Mouse (Mus musculus): Measurements from ENCODE around the gene Mfge8.
A peak's percentile ranks its signal among the peaks of the same experiment; 100 is the strongest.

Mfge8 gene

DNA sequence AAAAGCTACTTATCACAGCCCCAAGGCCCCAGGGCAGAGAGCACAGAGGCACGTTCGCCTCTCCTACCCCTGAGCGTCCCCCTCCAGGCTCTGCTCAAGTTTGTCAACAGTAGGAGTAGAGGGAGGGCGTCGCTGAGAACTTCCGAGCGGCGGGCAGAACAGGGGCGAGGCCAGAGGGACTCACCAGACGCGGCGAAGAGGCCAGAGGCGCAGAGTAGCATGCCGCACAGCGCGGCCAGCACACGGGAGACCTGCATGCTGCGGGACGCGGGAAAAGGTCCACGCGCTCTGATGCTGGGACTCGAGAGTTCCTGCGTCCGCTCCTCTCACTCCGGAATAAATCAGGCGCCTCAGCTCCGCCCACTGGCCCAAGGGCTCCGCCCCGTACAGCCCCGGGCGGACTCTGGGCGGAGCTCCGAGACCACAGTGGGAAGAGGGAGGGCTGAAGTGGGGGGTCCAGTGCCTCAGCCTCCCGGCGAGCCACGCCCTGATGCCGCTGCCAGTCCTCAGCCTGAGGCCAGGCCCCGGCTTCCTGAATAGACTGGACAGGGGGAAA, at the start of gene Mfge8:
Gene Mfge8, minus strand, starts transcription at position 350 of the 556 bp plus-strand sequence.
- DNase-seq = peak; percentile 40 to 52

DNA sequence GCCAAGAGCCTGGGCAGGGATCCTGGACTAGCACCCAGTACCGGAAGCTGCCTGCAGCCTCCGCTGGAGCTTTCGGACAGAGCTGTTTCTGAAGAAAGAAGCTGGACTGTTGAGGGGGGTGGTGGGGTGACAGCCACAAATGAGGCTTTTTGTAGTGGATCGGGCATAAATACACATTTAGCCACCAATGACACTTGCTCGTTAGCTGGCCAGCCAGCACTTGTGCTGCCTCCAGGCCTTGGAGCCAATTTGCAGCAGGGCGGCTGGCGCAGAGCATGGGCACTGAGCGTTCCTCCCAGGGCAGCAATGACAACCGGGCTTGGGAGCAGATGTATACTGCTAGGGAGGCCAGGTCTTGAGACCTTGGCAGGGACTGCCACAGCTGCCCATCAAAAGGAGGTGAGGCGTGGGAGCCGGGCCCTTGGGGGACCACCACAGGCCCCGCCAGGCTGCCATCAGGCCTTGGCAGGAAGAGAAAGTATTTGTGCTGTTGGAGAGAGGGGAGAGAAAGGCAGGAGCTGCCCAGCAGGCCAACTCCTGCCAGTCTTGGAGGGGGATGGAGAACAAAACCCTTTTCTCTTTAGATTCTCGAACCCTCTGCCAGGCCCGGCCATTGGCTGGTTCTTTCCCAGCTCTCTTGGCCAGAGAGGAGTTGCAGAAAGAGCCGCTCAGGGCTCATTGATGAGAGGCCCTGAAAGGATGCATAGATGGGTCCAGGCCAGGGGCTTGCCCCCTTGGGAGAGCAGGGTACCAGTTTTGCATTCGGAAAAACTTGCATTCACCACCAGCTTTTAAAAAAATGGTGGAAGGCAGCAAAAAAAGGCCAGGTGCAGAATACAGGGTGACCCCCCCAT, 45.9 kb upstream of the Mfge8 start:
- DNase-seq = peak; percentile 58 to 59

DNA sequence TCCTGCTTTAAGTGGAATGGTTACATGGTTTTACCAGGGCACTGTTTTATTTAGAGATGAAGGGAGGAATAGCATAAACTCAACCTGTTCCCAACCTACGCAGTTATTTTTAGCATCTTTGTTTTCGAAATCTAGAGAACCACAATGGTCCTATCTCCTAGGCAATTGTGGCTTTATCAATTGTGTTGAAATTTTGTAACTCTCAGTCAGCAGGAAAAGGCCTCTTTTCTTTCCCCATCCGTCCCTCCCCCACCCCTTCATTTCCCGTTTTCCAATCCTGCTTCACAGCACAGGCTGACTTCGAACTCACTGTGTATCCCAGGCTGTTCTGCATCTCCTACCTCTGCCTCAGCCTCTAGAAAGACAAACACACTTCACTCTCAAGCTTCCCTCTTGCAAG, 45.1 kb upstream of the Mfge8 start:
- no peak for DNase-seq

DNA sequence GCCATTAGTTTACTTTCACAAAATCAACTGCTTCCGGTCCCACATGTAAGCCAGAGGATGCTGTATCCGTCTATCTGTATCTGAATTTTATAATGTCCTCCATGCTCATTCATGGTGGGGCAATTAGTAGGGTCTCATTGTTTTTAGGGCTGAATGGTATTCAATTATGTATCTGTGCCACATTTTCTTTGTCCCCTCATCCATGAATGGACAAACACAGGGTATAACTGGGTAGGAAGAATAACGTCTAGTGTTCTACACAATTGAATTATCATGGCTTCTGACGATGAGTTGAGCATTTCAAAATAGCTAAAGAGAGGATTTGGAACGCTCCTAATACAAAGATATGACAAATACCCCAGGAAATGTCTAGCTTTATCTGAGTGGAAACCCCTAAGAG, 42.6 kb upstream of the Mfge8 start:
- DNase-seq = no peak

DNA sequence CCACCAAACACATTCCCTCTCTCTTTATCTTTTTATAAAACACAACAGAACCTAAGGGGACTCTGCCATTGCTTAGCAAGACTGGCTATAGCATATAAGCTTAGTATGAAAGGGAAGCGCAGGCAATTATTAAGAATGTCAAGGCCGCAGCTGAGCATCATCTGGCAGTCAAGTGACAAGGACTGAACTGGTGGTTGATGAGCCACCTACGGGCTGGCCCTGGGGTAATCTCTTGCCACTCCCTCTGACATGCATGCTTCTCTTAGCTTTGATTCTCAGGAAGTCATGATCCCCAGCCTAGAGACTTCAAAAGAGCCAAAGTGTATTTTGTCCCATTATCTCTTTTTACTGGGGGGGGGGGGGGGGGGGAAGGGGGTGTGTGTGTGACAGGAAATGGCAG, 41.7 kb upstream of the Mfge8 start:
- DNase-seq = no peak

DNA sequence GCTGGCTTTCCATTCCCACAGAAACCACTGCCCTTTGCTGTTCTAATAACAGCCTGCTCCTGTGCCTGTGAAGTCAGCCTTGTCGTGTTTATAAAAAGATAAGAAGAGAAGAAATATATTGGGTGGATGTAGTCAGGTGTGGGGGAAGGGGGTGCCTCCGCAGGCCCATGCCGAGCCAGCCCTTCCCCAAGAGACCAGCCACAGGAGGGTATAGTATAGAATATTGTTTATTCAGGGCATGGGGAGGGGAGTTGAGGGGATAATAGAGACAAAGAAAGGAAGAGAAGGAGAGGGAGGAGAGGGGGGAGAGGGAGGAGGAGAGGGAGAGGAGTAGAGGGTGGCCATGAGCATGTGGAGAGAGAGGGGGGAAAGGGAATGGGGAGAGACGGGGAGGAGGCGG, 40.4 kb upstream of the Mfge8 start:
- DNase-seq = no peak

DNA sequence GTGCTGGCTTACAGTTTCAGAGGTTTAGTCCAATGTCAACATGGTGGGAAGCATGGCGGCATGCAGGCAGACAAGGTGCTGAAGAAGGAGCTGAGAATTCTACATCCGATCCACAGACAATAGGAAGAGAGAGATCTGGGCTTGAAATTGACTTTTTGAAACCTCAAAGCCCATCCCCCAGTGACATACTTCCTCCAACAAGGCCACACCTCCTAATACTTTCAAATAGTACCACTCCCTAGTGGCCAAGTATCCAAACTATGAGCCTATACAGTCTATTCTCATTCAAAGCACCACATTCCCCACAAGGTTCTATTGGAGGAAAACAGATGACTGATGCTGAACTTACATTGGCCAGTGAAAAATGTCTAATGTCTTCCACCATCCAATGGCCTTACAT, 38.7 kb upstream of the Mfge8 start:
- DNase-seq = no peak

DNA sequence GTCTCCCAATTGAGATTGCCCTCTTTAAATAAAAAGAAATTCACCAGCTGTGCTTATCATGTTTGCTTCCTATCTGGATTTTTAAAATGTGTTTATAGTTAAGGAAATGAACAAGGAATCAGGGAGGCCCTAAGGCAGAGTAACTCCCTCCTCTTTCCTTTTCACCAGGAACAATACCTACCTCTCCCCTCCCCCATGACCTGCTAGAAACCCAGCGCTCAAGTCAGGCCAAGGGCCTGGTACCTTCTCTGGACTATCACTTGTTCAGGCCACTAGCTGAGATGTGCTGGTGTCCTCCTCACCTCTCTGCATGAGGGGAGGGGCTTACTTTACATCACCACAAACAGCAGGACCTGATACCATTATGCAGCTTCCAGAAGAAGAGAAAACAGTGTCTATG, 34.6 kb upstream of the Mfge8 start:
- no peak for DNase-seq

DNA sequence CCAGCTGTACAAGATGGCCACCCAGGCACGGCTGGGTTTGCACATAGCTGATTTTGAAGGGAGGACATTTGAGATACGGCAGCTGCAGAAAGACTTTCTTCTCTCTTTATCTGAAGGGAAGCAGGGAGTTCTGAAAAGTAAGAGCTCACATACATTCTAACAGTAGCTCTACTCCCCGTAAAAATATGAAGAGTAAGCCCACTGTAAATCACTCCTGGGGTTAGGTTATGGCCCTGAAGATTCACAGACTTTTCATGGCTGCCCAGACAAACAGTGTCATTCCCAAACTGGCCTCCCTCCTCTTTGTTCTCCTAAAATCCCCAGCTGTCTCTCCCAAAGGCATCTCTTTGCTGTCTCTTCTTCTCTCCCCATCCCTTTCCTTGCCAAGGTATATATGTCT, 24.9 kb upstream of the Mfge8 start:
- DNase-seq = no peak

DNA sequence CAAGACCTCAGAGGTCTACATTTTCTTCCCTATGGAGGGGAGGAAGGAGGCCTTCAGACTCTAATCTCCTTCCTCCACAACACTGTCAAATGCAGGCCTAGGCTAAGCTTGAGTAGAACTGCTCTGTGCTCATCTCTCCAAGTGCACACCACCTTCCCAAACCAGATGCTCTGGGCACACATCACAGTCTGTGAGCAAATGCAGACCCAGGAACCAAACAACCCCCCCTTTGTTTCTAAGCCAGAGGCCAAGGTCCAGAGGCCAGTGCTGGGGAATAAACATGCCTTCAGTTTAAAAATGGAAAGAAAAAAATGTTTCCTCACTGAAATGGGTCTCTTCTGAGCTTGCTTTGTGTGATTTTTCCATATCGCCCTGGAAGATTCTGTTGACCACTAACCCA, 22.9 kb upstream of the Mfge8 start:
- DNase-seq = no peak

DNA sequence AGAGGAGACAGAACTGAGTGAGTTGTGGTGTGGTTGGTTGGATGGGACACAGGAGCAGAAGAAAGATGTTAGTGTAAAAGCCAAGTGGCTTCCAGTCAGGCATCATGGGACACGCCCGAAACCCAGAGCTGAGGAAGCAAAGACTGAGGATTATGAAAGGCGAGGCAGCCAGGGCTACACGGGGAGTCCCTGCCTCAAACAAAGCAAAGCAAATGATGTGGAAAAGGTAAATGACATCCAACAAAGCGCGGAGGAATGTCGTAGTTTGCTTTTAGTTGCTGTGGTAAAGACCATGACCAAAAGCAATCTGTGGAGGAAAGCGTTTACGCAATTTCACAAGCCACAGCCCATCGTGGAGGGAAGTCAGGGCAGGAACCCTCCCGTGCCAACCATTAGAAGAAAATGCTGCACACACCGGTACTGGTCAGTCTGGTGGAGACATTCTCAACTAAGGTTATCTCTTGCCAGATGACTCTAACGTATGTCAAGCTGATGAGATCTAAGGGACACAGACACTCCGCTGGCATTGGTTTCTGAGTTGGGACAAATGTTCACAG, 18.2 kb upstream of the Mfge8 start:
- DNase-seq = no peak

DNA sequence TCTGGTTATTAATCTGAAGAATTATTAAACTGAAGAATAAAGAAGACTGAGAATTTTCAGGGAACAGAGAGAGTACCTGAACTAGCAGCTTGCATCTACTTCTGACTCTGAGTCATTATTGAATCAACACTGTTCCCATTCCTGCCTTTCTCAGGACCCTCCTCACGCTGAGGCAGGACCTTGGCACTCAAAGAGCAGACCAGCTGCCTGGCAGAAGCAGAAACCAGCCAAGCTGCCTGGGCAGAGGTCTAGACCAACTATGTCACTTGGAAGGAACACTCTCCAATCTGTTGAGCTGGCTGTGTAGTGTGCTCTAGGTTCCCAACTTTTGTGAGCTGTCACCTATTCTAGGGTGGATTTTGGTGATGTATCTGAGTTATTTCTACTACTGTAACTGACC, 10.5 kb upstream of the Mfge8 start:
- no peak for DNase-seq

DNA sequence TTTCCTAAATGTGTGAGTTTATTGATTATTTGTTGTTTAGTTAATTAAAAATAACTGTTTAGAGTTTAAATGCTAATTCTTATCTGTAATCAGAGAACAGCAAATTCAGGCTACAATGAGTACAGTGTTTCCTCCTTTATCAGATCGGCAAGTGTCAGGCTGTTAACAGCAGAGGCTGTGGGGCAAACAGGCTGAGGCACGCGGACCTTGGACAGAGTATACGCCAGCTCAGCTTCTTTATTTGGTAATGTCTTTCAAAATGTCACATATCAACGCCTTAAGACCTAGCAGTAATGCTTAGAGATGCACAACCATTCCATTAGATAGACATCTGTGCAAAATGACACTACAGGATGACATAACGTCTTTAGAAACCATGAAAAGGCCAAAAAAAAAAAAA, 662 bp upstream of the Mfge8 start:
- DNase-seq = no peak

DNA sequence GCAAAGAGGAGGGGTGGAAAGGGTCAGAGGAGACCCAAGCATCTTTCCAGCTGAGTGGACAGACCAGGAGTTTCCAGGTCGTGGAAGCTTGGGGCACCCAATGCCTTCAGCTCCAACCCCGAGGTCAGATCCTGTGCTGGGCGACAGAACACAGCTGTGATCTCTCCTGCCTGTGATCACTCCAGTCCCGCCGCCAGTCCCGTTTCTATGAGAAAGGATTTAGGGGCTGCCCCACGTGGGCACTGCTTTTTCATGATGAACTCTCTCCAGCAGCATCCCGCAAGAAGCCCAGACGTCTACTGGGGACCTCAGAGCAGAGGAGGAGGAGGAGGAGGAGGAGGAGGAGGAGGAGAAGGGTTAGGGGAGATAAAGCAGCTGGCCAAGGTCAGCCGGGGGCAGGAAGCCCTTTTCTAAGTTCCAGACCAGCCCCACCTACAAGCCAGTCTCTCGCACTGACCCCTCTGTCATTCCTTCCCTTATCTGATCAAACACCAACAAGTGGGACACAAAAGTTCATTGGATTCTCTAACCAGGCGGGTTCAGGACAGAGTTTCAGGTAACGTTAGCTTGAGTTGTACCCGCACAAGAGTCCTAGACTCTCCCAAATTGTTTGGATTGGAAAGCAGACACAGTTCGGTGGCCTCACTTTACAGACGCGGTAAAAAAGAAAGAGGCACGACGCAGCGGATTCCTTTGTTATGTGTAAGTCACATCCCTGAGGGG, 768 bp downstream of the Mfge8 start:
- no peak for DNase-seq

DNA sequence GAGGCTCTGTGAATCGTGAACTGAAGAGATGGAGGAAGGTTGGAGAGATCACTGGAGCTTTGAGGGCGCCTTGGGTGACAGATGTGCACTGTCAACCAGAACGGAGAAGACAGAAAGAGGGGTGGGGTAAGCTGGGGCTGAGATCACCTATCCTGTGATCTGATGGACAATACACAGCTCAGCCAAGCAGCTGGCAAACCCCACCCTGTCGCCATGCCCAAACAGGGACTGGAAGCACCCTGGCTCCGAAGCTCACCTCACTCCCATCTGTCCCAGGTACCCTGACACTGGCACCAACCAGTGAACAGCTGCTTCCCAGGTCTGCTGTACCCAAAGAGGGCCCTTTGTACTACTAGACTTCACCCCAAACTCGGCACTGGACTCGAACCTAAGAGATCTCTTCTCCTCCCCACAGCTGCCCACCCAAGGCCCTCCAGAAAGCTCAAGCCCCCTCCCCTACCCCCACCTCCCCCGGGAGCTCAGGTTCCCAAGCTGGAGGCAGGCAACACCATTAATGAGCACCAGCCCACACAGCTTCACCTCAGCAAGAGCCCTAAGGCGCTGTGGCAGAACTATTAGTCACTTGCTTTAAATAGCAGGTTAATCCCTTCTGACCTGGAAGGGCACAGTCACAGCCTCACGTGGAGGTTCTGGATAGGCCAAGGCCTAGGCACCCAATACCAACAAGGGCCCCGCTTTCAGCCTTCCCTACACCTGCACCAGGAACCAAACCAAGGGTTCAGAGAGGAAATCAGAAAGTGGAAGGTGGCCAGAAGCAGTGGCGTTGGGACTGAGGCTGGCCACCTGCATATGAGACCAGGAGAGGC, 1.6 kb downstream of the Mfge8 start:
- DNase-seq = no peak

DNA sequence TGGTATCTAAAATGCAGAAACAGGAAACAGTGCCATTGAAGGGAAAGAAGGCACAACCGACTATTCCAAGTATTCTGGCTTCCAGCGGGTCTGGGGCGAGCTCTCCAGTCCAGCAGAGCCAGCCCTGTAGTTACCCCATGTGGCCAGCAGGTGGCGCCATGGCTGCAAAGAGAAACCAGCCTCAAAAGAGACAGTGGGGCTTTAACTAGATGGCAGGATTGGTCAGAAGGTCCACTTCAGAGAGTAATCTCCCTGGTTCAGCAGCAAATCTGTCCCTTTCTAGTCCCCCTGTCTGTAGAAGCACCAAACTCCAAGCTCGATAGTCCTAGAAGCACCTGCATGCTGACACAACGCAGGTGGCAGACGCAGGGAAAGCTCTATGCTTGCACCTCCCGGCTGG, 8.0 kb downstream of the Mfge8 start:
- DNase-seq = peak; percentile 75 to 83

DNA sequence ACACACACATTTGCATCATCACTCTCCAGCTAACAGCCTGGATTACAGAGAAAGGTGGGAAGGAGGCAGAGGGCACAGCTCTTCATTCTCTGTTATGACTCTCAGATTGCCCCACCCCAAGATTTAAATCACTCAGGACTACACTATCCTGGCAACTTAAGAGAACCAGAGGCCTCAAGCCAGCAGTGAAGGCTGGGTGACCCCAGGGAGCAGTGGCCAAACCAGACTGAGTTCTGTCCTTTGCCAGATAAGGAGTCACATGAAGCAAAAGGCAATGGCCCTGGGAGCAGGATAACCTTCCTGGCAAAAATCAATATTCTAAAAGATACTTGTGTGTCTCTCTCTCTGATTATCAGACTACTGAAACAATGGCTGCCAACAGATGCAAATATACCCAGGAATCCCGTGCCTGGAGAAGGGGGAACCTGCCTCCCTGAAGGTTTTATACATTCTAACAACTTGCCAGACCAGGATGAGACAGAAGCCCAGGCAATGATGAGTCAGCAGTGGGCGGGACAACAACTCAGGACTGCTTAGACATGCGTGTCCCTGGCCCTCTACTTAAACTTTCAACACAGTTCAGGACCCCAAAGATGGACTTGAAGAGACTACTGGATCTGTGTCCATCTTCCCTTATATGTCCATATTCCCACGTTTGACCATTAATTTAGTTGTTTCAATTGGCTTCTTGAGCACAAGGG, 8.8 kb downstream of the Mfge8 start:
- no peak for DNase-seq

DNA sequence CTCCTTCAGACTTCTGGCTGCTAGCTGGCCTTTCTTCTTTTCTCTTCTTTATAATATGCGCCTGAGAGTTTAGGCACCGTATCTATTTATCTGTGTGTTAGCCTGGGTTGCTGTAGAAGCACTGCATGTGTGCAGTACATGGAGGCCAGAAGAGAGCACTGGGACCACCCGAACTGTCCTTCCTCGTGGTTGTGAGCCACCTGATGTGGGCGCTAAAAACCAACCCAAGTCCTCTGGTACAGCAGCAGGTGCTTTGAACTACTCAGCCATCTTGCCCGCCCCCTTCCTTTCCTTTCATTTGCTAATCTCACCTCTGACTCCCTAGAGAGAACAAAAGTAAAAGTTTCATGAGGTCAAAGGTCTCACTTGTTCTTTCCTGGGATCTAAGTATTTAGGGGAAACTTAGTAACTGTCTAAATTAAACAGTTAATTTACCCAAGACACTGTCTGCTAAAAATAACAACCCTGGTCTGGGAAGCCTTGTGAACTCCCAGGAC, 9.5 kb downstream of the Mfge8 start:
- DNase-seq = no peak

DNA sequence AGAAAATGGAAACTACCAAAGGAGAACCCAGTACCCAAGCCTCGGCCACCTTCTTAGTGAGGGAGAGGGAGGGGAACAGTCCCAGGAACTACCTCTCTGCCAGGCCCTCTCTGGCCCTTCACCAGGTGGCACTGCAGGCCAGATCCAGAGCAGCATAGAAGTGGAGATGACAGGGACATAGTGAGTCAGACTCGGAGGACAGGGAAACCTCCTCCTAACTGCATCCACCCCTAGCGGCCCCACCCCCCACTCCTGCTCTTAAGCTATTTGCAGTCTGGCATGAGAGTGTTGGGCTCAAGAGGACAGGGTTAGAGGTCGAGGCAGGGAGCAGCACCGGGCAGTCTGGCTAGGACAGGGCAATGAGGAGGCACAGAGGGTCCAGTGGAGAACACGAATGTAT, 15.5 kb downstream of the Mfge8 start:
- no peak for DNase-seq

DNA sequence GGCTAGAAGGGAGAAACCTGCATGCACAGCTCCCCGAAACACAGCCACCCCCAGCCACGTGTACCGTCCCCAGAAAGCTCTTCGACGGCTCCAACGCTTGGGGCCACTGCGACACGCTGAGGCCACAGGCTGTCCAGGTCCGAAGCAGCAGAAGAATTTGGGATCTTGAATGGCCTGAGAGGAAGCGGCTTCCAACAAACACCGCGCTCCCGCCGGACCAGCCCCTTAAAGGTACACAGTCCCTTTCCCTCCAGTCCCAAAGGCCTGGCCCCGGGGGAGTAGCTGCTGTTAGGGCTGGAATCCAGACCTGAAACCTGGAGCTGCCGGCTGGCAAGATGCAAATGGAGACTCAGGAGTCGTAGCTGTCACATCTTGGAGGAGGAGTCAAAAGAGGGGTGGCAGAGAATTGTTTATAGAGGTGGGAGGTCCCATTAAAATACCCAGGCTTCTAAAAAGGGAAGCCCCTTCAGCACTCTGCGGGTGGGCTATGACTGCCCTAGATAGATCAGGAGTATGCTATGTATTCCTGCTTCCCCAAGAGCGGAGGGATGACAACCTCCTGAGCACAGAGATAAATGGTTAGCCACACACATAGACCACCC, 17.9 kb downstream of the Mfge8 start, which contains the start of gene Hapln3:
Gene Hapln3, minus strand, starts transcription at position 176 of the 602 bp plus-strand sequence.
- DNase-seq = no peak

DNA sequence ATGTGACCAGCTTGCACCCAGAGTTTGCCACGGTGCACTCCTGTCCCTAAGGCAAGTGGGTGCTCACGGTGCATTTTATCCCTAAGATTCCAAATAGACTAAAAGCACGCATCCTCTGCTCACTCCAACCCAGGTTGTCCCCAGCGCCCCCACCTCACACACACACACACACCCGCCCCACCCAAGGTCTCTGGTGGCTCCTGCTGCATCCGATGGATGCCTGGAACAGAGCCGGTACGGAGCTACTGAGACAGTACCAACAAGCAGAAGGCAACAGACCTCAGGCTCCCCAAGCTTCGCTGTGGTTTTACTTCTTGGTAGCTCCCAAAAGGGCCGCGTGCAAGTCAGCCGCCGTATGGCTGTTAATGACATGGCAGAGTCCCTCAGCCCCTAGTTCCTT, 18.5 kb downstream of the Mfge8 start:
- no peak for DNase-seq

All from cerebellum, postnatal 36 days (tissue).